Mouse (Mus musculus): ENCODE data around the gene Cyfip2. TPM values are rescaled to one million over a fixed set of nuclear protein-coding genes. Genes with fewer than 3 reads are reported as not detected.

Gene Cyfip2
- polyA plus RNA-seq, 1 experiment from 2014 or later = 15.3 TPM

DNA sequence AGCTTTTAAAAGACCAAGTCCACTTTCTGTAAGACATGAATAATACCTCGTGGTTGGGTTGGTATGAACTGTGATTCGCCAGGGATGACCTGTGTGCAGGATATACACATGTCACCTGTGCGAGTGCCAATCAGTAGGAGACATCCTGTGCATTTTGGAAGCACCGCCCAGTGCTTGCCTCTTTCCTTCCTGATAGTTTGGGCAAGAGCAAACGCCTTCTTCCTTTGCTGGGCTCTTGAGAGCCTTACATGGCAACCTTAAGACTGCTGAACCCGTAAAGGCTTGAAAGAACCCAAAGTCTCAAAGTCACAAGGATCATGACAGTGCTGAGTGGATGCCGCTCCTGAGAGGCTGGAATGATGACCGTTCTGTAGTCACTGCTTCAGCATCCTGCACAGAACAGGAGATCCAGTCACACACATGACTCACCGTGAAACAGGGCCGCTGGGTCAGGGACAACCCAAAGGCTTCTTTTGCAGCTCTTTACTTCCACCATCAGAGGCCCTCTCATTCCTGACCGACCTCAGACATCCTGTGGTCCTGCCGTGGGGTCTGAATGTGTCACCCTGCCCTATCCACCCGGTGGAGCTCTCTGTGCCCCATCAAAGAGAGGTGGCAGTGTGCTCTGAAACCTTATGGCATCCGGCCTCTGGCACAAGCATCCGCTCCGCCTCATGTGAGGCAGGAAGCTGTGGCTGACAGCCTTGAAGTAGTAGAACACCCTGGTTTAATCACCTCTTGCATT is 13.8 kb upstream of the Cyfip2 start:
- no peak for TF ChIP-seq CTCF (IDR thresholded peaks at IDR 0.05)
- in situ Hi-C loops (cut with MboI; ENCODE audit: low pct_unique_long_range_greater_than_20kb) = no loop called here
- ATAC-seq (no peak), DNase-seq (ENCODE audit: low read depth, low spot score) (no peak)
- no peaks in the 10 kb centered on the region for H3K27me3 ChIP-seq
- ChIA-PET POLR2A (no interaction called here), CTCF (no interaction called here)

DNA sequence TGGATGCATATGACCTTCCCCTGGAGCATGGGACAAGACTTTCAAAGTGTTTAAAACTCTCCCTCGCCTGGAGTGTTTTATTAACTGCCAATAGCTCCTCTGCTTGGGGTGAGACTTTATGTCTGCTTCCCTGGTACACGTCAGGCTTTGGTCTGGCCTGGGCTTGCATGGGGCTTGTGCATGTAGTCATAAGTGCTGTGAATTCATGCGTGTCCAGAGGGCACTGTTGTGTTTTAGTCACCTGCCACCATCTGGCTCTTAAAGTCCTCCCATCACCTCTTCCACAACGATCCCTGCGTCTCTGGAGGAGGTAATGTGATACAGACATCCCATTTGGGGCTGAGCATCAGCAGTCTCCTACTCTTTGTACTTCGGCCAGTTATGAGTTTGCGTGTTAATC is 8.9 kb upstream of the Cyfip2 start:
- no peak for DNase-seq (ENCODE audit: low read depth, low spot score)
- peaks cover 13% of the 10 kb centered on the region for H3K27me3 ChIP-seq
- ChIA-PET CTCF (no interaction called here), POLR2A (no interaction called here)
- in situ Hi-C loops (cut with MboI; ENCODE audit: low pct_unique_long_range_greater_than_20kb) = no loop called here
- no peak for TF ChIP-seq CTCF (IDR thresholded peaks at IDR 0.05)
- ATAC-seq = no peak

DNA sequence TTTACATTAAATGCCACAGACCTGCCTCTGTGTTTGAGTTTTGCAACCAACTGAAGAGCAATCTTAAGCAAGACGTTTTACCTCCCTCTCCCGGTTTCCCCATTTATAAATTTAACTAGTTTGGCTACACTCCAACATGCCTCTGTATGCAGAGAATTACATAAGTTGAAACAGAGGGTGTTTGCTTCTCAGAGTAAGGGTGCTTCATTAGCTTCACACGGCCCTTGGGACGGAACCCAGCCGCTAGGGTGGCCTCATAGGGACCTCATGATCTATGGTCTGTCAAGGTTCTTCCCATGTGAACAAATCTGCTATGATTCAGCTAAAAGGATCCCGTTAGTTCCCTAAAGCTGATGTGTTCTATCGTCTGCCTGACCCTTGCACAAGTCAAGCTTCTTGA is 1.9 kb upstream of the Cyfip2 start:
- TF ChIP-seq CTCF (IDR thresholded peaks at IDR 0.05) = no peak
- H3K27me3 ChIP-seq = peaks cover 26% of the 10 kb centered on the region
- DNase-seq (ENCODE audit: low read depth, low spot score) = no peak

DNA sequence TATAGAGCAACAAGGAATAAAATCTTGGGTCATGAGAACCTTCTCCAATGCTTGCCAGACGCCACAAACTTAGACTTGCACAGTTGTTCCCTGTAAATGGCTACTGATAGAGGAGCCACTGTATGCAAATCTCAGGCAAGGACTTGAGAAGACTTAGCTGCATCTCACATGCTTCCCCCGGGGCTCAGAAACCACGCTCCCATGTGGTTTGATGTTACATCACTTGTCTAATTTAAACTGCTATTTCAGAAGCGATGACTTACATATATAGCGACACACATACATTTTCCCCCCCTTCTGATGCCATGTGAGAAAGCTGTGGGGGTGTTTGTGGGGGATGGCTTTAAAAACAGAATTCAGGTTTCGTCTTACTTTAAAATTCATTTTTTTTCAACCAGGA is 1.2 kb upstream of the Cyfip2 start:
- TF ChIP-seq CTCF (IDR thresholded peaks at IDR 0.05) = no peak
- ATAC-seq = no peak
- H3K27me3 ChIP-seq = peaks cover 23% of the 10 kb centered on the region
- ChIA-PET CTCF (no interaction called here), POLR2A (no interaction called here)
- no peak for DNase-seq (ENCODE audit: low read depth, low spot score)
- in situ Hi-C loops (cut with MboI; ENCODE audit: low pct_unique_long_range_greater_than_20kb) = no loop called here

More for the DNA sequence above, 1.9 kb upstream of the Cyfip2 start:
- in situ Hi-C loops (cut with MboI; ENCODE audit: low pct_unique_long_range_greater_than_20kb) = no loop called here
- POLR2A ChIA-PET = no interaction called here
- no peak for ATAC-seq
- CTCF ChIA-PET = no interaction called here

DNA sequence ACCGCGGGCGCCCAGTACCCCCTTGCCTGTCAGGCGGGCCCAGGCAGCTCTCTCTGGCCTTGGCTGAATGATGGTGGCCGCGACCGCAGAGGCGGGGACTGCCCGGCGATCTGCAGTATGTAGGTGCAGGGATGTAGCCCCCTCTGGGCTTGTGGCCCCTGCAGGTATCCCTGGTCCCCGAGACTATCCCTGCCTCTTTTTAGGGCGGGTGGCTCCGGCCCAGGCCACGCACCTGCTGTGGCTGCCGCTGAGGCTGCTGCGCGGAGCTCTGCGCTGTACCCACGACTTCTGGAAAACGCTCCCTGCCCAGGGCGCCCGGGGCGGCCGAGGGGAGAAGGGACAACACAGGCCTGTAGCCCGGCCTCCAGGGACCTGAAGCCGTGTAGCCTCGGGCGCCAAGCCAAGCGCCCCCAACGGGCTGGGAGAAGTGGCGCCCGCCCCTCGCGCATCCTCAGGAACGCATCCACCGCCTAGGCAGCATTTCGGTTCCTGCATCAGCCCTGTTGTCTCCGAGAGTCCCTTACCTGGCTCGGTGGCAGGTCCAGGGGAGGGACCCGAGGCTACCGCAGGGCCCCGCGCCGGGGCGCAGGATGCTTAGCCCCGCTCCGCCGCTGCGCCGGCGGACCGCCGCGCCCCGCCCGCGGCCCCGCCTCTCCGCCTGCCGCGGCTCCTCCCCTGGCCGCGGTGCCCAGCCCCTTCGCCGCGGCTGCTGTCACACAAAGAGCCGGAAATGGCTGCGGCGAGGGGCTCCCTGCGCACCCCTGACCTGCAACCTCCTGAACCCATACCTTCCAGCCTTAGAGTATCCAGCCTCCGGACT is 746 bp downstream of the Cyfip2 start:
- DNase-seq (ENCODE audit: low read depth, low spot score) (no peak), ATAC-seq (peak; percentile 97)
- peaks cover 19% of the 10 kb centered on the region for H3K27me3 ChIP-seq
- CTCF ChIA-PET = interaction anchor here (0.8 to 1.2 kb wide), 2 partner anchors 23 to 37 kb away, joined by 3 read pairs; no protein-coding TSS in a partner anchor
- POLR2A ChIA-PET = interaction anchor here (0.8 kb wide), 1 partner anchor 13 kb away, joined by 3 read pairs; no protein-coding TSS in a partner anchor
- in situ Hi-C loops (cut with MboI; ENCODE audit: low pct_unique_long_range_greater_than_20kb) = no loop called here
- TF ChIP-seq CTCF (IDR thresholded peaks at IDR 0.05) = no peak

DNA sequence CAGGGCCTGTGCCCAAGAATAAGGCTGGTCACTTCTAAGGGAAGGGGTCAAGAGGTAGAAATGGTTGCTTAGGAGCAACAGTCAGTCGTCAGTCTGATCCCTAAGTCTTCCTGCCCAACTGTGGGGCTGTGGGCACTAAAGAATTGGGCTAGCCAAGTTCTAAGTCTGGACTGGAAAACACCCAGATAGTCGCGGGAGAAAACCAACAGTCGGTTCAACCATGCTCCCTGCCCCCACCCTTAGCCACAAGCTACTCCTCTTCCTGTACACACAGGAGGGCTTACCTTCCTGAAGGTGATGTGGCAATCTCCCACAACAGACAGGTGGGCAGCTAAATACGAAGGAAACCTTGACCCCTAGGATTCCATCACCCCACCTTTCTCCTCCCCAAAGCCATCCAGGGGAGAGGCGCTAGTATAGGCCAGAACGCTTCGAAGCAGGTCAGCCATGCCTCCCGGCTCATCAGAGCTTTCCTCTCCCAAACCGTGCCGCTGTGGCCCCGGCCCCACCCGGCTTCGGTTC is 1.4 kb downstream of the Cyfip2 start:
- no peak for DNase-seq (ENCODE audit: low read depth, low spot score)
- no peak for ATAC-seq
- ChIA-PET CTCF (interaction anchor here (0.8 to 1.2 kb wide), 2 partner anchors 22 to 36 kb away, joined by 3 read pairs; no protein-coding TSS in a partner anchor), POLR2A (interaction anchor here (0.7 to 0.8 kb wide), 2 partner anchors 12 to 30 kb away, joined by 3 read pairs; no protein-coding TSS in a partner anchor)
- in situ Hi-C loops (cut with MboI; ENCODE audit: low pct_unique_long_range_greater_than_20kb) = no loop called here
- TF ChIP-seq CTCF (IDR thresholded peaks at IDR 0.05) = no peak
- peaks cover 15% of the 10 kb centered on the region for H3K27me3 ChIP-seq

DNA sequence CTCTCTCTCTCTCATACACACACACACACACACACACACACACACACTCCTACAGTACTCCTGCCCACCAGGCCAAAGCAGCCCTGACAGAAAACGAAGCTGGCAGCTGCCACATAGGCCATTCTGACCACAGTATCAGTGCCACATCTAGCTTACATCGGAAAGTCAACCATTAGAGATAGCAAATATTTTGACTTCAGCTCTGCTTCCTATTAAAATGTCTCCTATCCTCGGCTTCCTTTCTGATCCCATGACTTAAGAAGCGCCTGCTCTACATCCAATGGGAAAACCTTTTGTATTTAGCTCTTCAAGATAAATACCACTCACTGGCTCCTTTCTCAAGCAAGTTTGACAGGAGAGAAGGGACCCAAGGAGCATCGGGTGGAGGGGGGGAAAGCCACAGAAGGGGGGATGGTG is 2.0 kb downstream of the Cyfip2 start:
- no peak for DNase-seq (ENCODE audit: low read depth, low spot score)
- POLR2A ChIA-PET = interaction anchor here (0.7 kb wide), 1 partner anchor 30 kb away, joined by 3 read pairs; no protein-coding TSS in a partner anchor
- TF ChIP-seq CTCF (IDR thresholded peaks at IDR 0.05) = no peak
- in situ Hi-C loops (cut with MboI; ENCODE audit: low pct_unique_long_range_greater_than_20kb) = no loop called here
- CTCF ChIA-PET = interaction anchor here (0.8 kb wide), 1 partner anchor 10 kb away, joined by 3 read pairs; no protein-coding TSS in a partner anchor
- H3K27me3 ChIP-seq = peaks cover 11% of the 10 kb centered on the region
- no peak for ATAC-seq

DNA sequence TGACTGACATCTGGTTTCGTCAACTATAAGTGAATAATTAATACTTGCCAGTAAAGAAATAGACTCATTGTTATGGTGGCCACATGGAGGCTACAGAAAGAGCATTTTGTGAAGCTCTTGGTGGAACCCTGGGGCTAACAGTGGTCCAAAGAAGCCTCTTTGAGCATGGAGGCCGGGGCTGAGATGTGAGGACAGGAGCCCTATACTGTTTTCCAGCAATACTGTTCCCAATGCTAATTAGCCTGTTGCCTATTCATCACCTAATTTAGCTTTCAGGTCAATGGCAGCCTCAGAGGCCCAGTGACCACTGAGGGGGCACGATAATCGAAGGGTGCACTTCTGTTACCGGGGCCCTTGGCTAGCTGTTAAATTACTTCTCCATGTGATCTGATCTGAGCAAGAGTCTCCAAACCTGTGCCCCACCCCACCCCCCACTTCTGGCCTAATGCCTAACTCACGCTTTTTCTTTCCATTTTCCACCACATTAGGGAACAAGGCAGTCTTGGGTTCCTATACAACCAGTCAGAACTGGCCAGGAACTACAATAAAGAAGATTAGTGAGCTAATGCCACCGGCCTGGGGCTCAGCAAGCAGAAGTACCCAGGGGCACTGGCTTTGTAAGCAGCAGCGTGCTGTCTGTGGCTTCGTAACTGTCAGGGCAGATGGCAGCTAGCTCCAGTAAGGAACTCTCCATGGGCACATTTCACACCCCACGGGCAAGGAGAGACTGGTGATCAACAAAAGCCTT is 2.7 kb downstream of the Cyfip2 start:
- in situ Hi-C loops (cut with MboI; ENCODE audit: low pct_unique_long_range_greater_than_20kb) = no loop called here
- DNase-seq (ENCODE audit: low read depth, low spot score) (no peak), ATAC-seq (no peak)
- ChIA-PET CTCF (interaction anchor here (0.8 kb wide), 1 partner anchor 10 kb away, joined by 3 read pairs; no protein-coding TSS in a partner anchor), POLR2A (interaction anchor here (0.7 kb wide), 1 partner anchor 11 kb away, joined by 3 read pairs; no protein-coding TSS in a partner anchor)
- TF ChIP-seq CTCF (IDR thresholded peaks at IDR 0.05) = no peak
- peaks cover 5% of the 10 kb centered on the region for H3K27me3 ChIP-seq

DNA sequence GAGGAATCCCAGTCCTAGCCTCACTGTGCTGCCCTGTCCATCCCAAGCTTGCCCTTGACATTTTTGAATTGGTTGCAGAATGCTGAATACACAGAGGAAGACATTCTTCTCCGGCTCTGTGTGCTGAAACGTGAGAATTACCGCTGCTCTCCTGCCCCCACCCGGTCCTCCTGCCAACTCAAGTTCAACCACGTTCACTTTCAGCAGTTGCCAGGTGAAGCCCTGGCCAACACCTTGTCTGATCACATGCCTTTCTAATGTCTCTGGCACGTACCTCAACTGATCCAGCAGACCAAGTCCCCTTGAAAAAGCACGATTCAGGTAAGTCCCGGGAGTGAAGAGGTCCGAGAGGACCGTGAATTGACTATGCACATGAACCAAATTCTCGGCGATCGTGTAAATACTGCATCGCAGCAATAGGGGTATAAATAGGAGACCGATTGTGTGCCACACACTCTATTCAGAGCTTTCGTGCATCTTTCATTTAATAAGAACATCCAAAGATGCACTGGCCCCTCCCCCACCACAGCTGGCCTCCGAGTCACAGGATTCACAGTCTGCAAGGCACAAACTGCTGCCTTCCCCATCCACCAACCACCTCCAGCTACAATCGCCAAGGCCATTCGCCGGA is 3.4 kb downstream of the Cyfip2 start:
- DNase-seq (ENCODE audit: low read depth, low spot score) (no peak), ATAC-seq (no peak)
- CTCF ChIA-PET = no interaction called here
- POLR2A ChIA-PET = interaction anchor here (0.7 kb wide), 1 partner anchor 10 kb away, joined by 3 read pairs; no protein-coding TSS in a partner anchor
- no peaks in the 10 kb centered on the region for H3K27me3 ChIP-seq
- no peak for TF ChIP-seq CTCF (IDR thresholded peaks at IDR 0.05)
- in situ Hi-C loops (cut with MboI; ENCODE audit: low pct_unique_long_range_greater_than_20kb) = no loop called here

Measured in Patski (cell line).